Mouse (Mus musculus): ENCODE measurements around the gene Itga6. TPM values are rescaled to one million over a fixed set of nuclear protein-coding genes. Genes with fewer than 3 reads are reported as not detected.

Itga6 gene
- polyA plus RNA-seq, 1 experiment from 2014 or later, result 95.8 TPM

DNA sequence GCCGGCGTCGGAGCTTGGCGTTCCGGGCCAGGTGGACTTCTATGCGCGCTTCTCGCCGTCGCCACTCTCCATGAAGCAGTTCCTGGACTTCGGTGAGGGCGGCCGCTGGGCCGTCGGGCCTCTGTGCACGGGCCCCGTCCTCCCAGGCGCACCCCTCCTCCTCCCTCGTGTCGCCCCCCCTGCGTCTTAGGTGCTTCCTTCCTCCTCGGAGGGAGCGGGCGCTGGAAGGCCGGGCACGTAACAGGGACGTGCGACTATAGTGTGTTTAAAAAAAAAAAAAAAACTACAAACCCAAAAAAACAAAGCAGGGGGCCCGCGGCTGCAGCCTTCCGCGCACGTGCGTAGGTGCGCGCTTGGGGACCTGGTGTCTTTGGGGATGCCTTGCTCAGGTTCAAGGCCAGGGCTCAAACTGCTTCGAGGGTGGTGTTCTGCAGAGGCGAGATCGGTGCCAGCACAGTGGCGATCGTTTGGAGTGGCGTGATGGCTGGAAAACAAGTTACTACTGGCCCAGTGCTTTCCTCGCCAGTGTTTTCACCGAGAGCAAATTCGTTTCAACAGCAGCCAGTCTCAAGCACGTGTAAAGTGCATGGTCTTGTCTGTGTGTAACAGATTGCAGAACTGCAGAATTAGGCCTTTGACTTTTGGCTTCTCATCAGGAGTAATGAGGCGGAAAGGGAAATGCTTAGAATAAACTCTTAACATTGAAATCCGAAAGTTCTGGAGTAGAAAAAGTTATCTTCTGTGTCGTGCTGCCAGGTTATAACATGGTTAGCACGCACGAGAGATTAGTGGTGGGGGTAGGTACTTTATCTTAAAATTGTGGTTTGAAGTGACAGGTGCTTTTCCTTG lies 128.3 kb downstream of the Itga6 start:
- Histone ChIP-seq H3K9me3 (ENCODE audit: control insufficient read depth, low read length) (no peaks in the 10 kb centered on the region), H3K4me2 (replicated peaks; ENCODE audit: low read depth, low read length) (peak overlapping the region; percentile 73), H3K4me3 (ENCODE audit: low read length) (peak overlapping the region; percentile 61), H3K4me1 (ENCODE audit: control insufficient read depth, insufficient read depth, low read length) (peaks cover 6% of the 10 kb centered on the region; the same call in 1 of the 2 replicates), H3K27ac (ENCODE audit: low read depth, low read length) (peak overlapping the region; percentile 70), H3K36me3 (ENCODE audit: control insufficient read depth, insufficient read depth, low read length) (0 out of 2 replicates have a peak, but pooled peaks cover 4% of the 10 kb centered on the region), H3K27me3 (ENCODE audit: control insufficient read depth, insufficient read depth, low read length) (no peaks in the 10 kb centered on the region), H3K9ac (ENCODE audit: low read depth, low read length) (peak overlapping the region; percentile 76)
- ATAC-seq (ENCODE audit: low FRiP score, low TSS enrichment), result no peak; the same call in 1 of the 2 replicates
- WGBS, result 4% methylated on average over 44 of the region's 51 CpGs

DNA sequence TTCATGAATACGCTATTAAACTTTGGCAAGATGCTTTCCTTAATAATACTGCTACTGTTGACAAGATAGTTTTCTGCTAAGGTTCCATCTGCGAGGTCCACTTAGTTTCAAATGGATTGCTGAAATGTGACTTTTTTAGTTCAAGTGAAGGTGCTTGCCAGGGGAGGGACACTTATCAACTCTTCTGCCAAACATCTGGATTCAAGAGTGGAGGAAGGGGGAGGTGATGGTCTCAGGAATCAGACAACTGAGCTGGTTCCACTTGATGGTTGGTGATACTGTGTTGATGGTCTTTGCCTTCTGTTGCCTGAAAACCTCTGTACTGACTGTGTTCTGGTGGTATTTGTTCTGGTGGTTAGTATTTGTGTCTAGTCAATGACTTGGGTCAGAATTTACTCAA lies 129.0 kb downstream of the Itga6 start:
- H3K9ac ChIP-seq (ENCODE audit: low read depth, low read length), result no peak overlapping the region
- no peak for ATAC-seq (ENCODE audit: low FRiP score, low TSS enrichment)
- H3K27me3 ChIP-seq (ENCODE audit: control insufficient read depth, insufficient read depth, low read length), result no peaks in the 10 kb centered on the region
- H3K27ac ChIP-seq (ENCODE audit: low read depth, low read length), result no peak overlapping the region
- 0 out of 2 replicates have a peak overlapping the region, but pooled peaks have one; percentile 61 for H3K4me3 ChIP-seq (ENCODE audit: low read length)
- peak overlapping the region; percentile 73 for H3K4me2 ChIP-seq (replicated peaks; ENCODE audit: low read depth, low read length)
- H3K9me3 ChIP-seq (ENCODE audit: control insufficient read depth, low read length), result no peaks in the 10 kb centered on the region
- H3K4me1 ChIP-seq (ENCODE audit: control insufficient read depth, insufficient read depth, low read length), result peaks cover 6% of the 10 kb centered on the region; the same call in 1 of the 2 replicates
- 79% methylated on average over 2 of the region's 2 CpGs for WGBS
- H3K36me3 ChIP-seq (ENCODE audit: control insufficient read depth, insufficient read depth, low read length), result 0 out of 2 replicates have a peak, but pooled peaks cover 4% of the 10 kb centered on the region

DNA sequence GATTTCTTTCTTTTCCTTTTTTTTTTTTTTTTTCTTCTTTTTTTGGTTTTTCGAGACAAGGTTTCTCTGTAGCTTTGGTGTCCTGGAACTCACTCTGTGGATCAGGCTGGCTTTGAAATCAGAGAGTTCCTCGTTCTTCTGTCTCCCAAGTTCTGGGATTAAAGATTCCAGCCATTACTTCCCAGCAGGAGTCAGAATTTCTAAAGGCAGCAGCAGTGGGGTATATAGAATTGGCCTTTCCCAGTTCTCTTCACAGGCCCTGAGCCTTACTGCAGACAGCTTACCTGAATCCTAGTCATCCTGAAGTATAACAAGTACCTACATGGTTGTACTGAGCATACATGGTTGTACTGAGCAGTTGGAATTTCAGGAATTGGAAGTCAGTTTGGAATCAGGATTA lies 129.4 kb downstream of the Itga6 start:
- Histone ChIP-seq H3K36me3 (ENCODE audit: control insufficient read depth, insufficient read depth, low read length) (0 out of 2 replicates have a peak, but pooled peaks cover 4% of the 10 kb centered on the region), H3K27me3 (ENCODE audit: control insufficient read depth, insufficient read depth, low read length) (no peaks in the 10 kb centered on the region), H3K4me1 (ENCODE audit: control insufficient read depth, insufficient read depth, low read length) (peaks cover 6% of the 10 kb centered on the region; the same call in 1 of the 2 replicates), H3K4me3 (ENCODE audit: low read length) (no peak overlapping the region), H3K4me2 (replicated peaks; ENCODE audit: low read depth, low read length) (no peak overlapping the region), H3K9me3 (ENCODE audit: control insufficient read depth, low read length) (no peaks in the 10 kb centered on the region), H3K27ac (ENCODE audit: low read depth, low read length) (no peak overlapping the region), H3K9ac (ENCODE audit: low read depth, low read length) (no peak overlapping the region)
- ATAC-seq (ENCODE audit: low FRiP score, low TSS enrichment), result no peak
- WGBS, result 77% methylated on average over 2 of the region's 2 CpGs

DNA sequence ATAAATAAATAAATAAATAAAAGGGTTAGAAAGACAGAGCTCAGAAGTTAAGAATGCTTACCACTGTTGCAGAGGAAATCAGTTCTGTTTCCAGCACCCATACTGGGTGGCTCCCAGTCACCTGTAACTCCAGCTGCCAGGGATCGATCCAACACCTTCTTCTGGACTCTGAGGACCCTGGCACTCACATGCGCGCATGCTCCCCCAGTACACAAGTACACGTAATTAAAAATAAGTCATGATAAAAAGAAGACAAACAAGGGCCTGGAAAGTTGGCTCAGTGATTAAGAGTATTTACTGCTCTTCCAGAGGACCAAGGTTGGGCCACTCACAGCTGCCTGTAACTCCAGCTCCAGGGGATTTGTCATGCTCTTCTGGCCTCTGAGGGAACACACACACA lies 132.4 kb downstream of the Itga6 start:
- H3K9ac ChIP-seq (ENCODE audit: low read depth, low read length), result no peak overlapping the region
- H3K27me3 ChIP-seq (ENCODE audit: control insufficient read depth, insufficient read depth, low read length), result no peaks in the 10 kb centered on the region
- 93% methylated on average over 4 of the region's 4 CpGs for WGBS
- H3K9me3 ChIP-seq (ENCODE audit: control insufficient read depth, low read length), result no peaks in the 10 kb centered on the region
- peaks cover 12% of the 10 kb centered on the region; the same call in 1 of the 2 replicates for H3K36me3 ChIP-seq (ENCODE audit: control insufficient read depth, insufficient read depth, low read length)
- H3K4me1 ChIP-seq (ENCODE audit: control insufficient read depth, insufficient read depth, low read length), result peaks cover 6% of the 10 kb centered on the region; the same call in 1 of the 2 replicates
- no peak overlapping the region for H3K4me2 ChIP-seq (replicated peaks; ENCODE audit: low read depth, low read length)
- ATAC-seq (ENCODE audit: low FRiP score, low TSS enrichment), result no peak
- no peak overlapping the region for H3K27ac ChIP-seq (ENCODE audit: low read depth, low read length)
- no peak overlapping the region for H3K4me3 ChIP-seq (ENCODE audit: low read length)

DNA sequence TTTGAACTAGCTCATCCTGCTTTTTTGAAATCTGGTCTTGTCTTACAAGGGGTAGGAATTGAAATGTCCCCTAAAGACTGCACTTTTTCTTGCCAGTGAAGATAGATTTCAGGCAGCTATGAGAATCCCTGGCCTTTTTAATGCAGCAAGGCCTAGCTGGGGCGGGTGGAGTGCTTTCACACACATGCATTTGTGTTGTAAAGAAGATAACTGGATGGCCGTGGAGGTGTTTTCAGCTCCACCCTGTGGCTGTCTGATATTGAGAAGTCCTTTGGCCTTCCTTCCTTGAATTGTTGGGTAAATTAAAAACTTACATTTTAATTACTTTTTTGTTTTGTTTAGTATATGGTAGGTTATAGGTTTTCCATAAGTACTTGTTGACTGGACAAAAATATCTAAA lies 133.0 kb downstream of the Itga6 start:
- no peaks in the 10 kb centered on the region for H3K27me3 ChIP-seq (ENCODE audit: control insufficient read depth, insufficient read depth, low read length)
- H3K4me3 ChIP-seq (ENCODE audit: low read length), result no peak overlapping the region
- H3K9me3 ChIP-seq (ENCODE audit: control insufficient read depth, low read length), result no peaks in the 10 kb centered on the region
- no peak overlapping the region for H3K9ac ChIP-seq (ENCODE audit: low read depth, low read length)
- WGBS, result 86% methylated on average over 2 of the region's 2 CpGs
- H3K4me1 ChIP-seq (ENCODE audit: control insufficient read depth, insufficient read depth, low read length), result peaks cover 6% of the 10 kb centered on the region; the same call in 1 of the 2 replicates
- H3K27ac ChIP-seq (ENCODE audit: low read depth, low read length), result no peak overlapping the region
- no peak overlapping the region for H3K4me2 ChIP-seq (replicated peaks; ENCODE audit: low read depth, low read length)
- H3K36me3 ChIP-seq (ENCODE audit: control insufficient read depth, insufficient read depth, low read length), result peaks cover 12% of the 10 kb centered on the region; the same call in 1 of the 2 replicates
- ATAC-seq (ENCODE audit: low FRiP score, low TSS enrichment), result no peak

DNA sequence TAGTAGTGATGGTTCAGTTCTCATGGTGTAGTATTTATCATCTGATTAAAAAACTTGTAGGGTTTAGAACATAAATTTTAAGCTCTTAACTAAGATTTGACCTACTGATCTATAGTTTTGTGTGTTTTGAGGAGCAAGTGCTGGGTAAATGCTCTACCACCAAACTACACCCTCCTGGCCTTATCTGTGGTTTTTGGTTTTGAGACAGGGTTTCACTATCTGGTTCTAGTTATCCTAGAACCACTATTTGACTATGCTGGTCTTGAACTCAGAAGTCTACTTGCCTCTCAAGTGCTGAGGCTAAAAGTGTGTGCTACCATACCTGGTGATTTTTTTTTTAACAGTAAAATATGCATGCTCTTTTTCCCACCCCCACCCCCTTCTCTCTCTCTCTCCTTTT lies 133.5 kb downstream of the Itga6 start:
- Histone ChIP-seq H3K4me1 (ENCODE audit: control insufficient read depth, insufficient read depth, low read length) (peaks cover 2% of the 10 kb centered on the region; the same call in 1 of the 2 replicates), H3K4me2 (replicated peaks; ENCODE audit: low read depth, low read length) (no peak overlapping the region), H3K27ac (ENCODE audit: low read depth, low read length) (no peak overlapping the region), H3K9ac (ENCODE audit: low read depth, low read length) (no peak overlapping the region), H3K9me3 (ENCODE audit: control insufficient read depth, low read length) (no peaks in the 10 kb centered on the region), H3K36me3 (ENCODE audit: control insufficient read depth, insufficient read depth, low read length) (peaks cover 12% of the 10 kb centered on the region; the same call in 1 of the 2 replicates), H3K27me3 (ENCODE audit: control insufficient read depth, insufficient read depth, low read length) (no peaks in the 10 kb centered on the region), H3K4me3 (ENCODE audit: low read length) (no peak overlapping the region)
- no peak for ATAC-seq (ENCODE audit: low FRiP score, low TSS enrichment)

DNA sequence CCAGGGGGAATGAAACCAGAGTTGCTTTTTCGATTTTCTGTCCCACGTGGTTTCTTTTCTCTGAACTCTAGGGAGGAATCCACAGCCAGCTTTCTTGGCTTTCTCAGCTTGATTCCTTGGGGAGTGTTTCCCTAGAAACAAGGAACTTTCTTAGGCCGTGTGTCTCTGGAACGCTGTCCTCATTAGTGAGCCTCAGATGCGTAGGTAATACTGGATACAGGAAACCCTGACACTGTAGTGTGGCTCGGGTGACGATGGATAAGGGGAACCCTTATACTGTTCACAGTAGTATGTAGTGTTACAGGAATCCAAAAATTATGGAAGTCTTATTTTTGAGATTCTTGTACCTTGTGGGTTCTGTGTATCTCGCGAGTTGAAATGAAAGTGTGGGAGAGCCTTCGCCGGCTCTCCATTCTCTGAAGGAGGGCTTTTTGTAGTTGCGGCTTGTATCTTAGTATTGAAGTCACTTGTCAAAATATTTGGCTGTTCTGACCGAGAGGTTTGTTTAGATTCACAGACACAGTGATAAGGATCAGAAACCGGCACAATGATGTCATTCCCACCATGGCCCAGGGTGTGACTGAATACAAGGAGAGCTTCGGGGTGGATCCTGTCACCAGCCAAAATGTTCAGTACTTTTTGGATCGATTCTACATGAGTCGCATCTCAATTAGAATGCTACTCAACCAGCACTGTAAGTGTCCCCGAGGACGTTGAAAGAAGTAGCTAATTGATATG lies 137.7 kb downstream of the Itga6 start:
- no peaks in the 10 kb centered on the region for H3K9me3 ChIP-seq (ENCODE audit: control insufficient read depth, low read length)
- no peaks in the 10 kb centered on the region for H3K4me1 ChIP-seq (ENCODE audit: control insufficient read depth, insufficient read depth, low read length)
- no peak overlapping the region for H3K9ac ChIP-seq (ENCODE audit: low read depth, low read length)
- ATAC-seq (ENCODE audit: low FRiP score, low TSS enrichment), result no peak
- H3K36me3 ChIP-seq (ENCODE audit: control insufficient read depth, insufficient read depth, low read length), result peaks cover 9% of the 10 kb centered on the region; the same call in 1 of the 2 replicates
- H3K27ac ChIP-seq (ENCODE audit: low read depth, low read length), result no peak overlapping the region
- H3K4me3 ChIP-seq (ENCODE audit: low read length), result no peak overlapping the region
- no peak overlapping the region for H3K4me2 ChIP-seq (replicated peaks; ENCODE audit: low read depth, low read length)
- no peaks in the 10 kb centered on the region for H3K27me3 ChIP-seq (ENCODE audit: control insufficient read depth, insufficient read depth, low read length)
- WGBS, result 89% methylated on average over 19 of the region's 19 CpGs

DNA sequence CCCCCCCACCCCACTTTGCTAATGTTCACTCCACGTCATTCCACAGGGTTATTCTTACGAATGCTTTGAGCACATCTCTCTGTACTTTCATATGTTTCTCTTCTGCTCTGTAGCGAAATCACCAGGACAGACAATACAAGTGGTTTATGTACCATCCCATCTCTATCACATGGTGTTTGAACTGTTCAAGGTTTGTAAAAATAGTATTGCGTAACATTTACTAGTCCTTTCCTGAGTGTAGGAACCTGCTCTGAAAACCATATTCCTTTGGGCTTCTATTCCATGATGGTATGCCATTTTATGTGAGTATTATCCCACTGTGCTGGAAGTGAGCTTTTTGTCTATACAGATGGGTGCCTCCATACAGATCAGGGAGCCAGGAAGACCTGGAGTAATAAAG lies 141.9 kb downstream of the Itga6 start:
- no peaks in the 10 kb centered on the region for H3K27me3 ChIP-seq (ENCODE audit: control insufficient read depth, insufficient read depth, low read length)
- no peaks in the 10 kb centered on the region for H3K4me1 ChIP-seq (ENCODE audit: control insufficient read depth, insufficient read depth, low read length)
- 93% methylated on average over 4 of the region's 4 CpGs for WGBS
- ATAC-seq (ENCODE audit: low FRiP score, low TSS enrichment), result no peak
- H3K9me3 ChIP-seq (ENCODE audit: control insufficient read depth, low read length), result no peaks in the 10 kb centered on the region
- no peak overlapping the region for H3K4me3 ChIP-seq (ENCODE audit: low read length)
- no peak overlapping the region for H3K4me2 ChIP-seq (replicated peaks; ENCODE audit: low read depth, low read length)
- H3K36me3 ChIP-seq (ENCODE audit: control insufficient read depth, insufficient read depth, low read length), result peaks cover 6% of the 10 kb centered on the region; the same call in 1 of the 2 replicates
- no peak overlapping the region for H3K27ac ChIP-seq (ENCODE audit: low read depth, low read length)
- H3K9ac ChIP-seq (ENCODE audit: low read depth, low read length), result no peak overlapping the region

Measured in kidney, embryonic 14.5 days (tissue).